Mouse (Mus musculus) CD8-positive naive resting alpha-beta T cell, adult 2 months (primary cell): ENCODE data around the gene Zfp182.

Source experiments
- DNase-seq, 2 experiments: peaks; one replicate each; pipeline ENCODE4 v3.0.0; 2022; ENCODE audit warnings: low read depth in 2 of 2, low spot score in 2 of 2

The Zfp182 gene

DNA sequence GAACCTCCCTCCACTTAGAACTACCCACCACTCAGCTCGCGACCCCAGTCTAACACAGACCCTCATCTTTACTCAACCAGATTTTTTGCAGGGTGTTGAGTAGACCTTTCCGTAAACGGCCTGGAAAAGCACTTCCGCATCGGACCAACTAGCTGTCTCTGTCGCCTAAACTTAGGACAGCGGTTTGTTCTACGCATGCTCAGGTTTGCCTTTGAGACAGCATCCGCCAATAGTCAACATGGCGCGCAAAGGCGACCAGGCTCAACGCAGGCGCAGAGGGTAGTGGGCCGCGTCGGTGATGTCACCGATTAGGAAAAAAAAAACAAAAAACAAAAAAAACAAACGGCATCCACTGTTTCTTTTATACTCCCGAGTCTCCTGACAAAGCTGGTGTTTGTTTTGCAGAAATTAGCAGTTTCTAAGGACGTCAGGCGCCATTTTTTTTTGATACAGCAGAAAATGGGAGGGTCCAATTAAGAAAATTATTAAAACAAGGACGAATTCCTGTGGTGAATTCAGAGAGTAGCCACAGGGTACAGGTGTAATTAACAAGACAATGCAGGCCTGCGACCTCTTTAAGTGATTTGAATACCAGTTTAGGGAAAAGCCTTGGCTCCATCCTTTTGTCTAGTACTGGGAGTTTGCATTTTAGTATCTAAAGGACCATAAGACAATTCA lies at the start of gene Zfp182:
TSS of gene Zfp182 (minus strand) at position 451 of the 678 bp plus-strand sequence.
- peak; percentile 50 to 69 for DNase-seq

DNA sequence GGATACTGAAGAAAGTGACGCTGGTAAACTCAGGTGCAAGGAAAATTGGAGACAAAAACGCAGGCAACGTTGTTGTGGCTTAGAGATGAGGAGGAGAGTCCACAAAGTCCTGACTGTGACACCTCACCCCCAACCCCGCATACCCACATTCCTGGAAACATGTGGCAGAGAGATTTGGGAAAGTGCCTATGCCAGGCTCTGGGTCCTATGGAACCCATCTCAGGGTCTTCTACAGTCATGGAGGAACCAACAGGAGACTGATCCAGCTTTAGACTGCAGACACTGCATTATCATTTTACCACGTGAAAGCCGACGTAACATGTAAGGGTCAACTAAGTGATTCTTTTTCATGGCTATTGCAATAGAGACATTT lies 27.7 kb upstream of the Zfp182 start:
- DNase-seq = no peak

DNA sequence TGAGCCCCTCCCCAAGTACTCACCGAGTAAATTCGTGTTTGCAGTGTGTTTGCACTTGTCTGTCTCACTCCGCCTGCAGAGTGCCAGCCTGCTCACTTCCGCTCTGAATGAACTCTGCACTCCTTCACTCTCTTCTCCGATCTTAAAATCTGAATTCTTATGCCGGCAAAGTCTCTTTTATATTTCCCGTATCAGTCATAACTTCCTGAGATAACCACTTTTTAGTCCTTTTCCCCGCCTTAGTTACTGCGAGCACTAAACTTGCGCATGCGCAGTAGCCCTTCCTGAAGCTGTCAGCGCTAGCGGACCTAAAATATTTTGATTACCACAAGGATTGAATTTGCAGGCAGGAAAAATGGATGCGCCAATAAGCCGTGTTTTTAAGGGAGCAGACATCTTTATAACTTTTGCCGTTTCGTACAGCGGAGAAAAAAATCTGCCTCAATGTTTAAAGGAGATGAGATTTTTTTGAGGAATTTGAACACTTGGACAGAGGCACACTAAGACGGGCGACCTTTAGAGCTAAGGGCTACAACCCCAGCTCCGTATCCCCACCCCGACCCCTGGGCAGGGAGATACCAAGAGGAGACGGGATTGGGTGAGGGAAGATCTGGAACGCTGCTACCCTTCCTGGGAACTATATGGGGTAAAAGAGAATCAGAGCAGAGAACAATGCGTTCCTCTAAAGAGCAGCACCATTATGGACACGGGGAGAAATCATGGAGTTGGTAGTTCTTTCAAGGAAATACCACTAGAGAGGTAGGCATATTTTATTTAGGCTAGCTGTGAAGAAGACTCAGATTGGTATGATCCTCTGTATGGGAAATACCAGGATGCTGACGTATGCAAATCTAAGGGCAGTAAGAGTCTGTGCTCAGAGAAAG lies 27.1 kb upstream of the Zfp182 start, which contains the start of gene Zfp300:
TSS of gene Zfp300 (minus strand) at position 545 of the 884 bp plus-strand sequence.
- peak; percentile 54 to 56 for DNase-seq

DNA sequence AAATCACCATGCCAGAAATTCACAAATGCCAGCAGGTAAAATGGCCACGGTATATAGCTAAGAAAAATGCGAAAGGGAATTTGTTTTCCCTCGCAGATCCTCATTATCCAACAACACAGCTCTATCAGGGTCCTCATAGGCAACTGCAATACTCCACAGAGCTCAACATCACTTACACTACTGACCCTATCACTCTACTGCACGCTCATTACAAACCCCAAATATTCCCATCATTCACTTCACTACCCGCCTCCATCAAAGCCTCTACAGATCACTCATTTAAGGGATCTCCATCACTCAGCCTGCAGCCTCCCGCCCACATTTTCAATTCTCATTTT lies 26.5 kb upstream of the Zfp182 start:
- DNase-seq = no peak

DNA sequence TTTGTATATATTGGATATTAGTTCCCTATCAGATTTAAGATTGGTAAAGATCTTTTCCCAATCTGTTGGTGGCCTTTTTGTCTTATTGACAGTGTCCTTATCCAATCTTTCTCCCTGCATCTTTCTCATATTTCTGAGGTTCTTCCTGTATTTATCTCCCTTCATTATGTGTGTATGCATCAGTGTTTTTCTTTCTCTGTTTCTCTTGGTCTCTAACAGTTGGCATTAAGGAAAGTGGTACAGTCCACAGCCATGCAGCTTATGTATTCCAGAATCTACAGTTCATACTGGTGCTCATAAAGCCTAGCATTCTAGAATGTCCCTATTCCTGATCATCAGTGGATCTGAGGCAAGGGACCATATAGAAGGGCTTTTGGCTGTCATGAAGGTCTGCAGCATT lies 6.0 kb upstream of the Zfp182 start, which contains the start of gene Spaca5:
TSS of gene Spaca5 (plus strand) at position 301 of the 400 bp plus-strand sequence.
- no peak for DNase-seq

DNA sequence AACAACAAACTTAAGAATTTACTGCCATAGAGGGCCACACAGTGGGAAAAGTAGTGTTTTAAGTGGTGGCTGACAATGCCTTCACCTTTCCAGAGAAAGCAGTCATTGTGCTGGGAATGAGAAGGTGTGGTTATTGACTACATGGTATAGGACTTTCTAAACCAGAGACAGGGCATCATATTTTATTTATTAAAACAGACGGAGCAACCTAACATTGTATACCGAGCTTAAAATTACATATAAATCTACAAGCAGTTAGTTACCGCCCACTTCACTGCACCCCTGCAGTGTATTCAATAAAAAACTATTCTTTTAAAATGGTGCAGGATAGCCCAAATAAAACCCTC lies 401 bp upstream of the Zfp182 start:
- DNase-seq = no peak

DNA sequence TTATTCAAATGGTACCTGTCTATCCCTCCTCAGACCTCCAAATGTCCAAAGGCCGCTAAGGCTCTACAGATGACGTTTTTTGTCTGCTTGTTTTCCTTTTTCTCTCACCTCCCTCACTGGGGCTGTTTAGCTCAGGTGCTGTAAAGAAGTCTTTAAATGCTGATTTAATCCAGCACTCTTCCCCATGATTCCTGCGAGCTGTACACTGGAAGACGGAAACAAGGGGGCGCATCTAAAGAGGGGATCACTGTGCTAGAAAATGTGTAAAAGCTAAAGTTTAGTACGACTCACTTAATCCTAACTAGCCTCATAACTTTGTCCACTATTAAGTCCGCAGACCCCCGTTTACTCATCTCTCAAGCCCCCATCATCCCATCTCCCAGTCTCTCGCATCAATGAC lies 656 bp downstream of the Zfp182 start:
- DNase-seq = no peak

DNA sequence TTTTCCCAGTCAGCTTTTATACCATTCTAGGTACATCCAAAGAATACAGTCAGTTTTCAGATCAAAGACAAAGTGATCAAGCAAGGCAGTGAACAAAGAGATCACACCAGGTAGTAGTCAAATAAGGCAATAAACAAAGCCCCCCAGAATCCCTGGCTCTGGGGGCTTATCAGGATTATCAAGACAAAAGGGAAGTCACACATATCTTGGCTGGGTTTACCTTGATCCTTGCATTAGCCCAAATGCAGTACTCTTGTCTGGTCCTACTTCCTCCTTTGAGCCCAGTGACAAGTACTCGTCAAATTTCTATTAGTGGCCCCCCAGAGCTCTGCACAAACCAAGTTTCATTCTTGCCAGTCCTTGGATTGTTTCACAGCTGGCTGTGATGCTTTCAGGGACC lies 81.2 kb downstream of the Zfp182 start:
- DNase-seq = no peak
